Mouse (Mus musculus) thymus, adult 2 months (tissue): ENCODE results near the gene Amotl1.

Source experiments
- CTCF ChIP-seq: fragments of 200-500 bp; IDR thresholded peaks from 2 replicates; pipeline ENCODE4 v1.5.1; 2012; ENCODE audit warnings: mild to moderate bottlenecking, control low read depth, low read length, moderate library complexity, borderline replicate concordance; ENCODE audit not compliant: control insufficient read depth, poor library complexity, insufficient read depth; ENCODE audit errors: extremely low read depth
- POLR2A ChIP-seq: fragments of 200-500 bp; IDR thresholded peaks from 2 replicates; pipeline ENCODE4 v1.6.1; 2012; ENCODE audit warnings: mild to moderate bottlenecking, low read length, control low read depth, moderate library complexity; ENCODE audit not compliant: control insufficient read depth, poor library complexity, insufficient read depth; ENCODE audit errors: extremely low read depth

DNA sequence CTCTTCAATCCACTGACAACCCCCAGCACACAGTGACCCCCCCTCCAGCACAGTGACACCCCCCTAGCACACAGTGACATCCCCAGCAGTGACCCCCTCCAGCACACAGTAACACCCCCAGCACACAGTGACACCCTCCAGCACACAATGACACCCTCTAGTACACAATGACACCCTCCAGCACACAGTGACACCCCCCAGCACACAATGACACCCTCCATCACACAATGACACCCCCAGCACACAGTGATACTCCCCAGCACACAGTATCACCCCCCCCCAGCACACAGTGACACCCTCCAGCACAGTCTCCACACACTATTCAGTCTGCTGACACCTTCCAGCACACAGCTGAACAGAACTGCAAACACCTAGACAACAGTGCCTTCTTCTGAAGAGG is 32.3 kb downstream of the Amotl1 start:
- no peak for TF ChIP-seq CTCF
- no peak for TF ChIP-seq POLR2A
